Comparison of ENCODE assay signal across 10 mouse cellular contexts in genomic region chr17:29710562-29711044, GRCm38 (mm10). TPM values are rescaled to one million over a fixed set of nuclear protein-coding genes. Genes with fewer than 3 reads are reported as not detected.
A peak's percentile ranks its signal among the peaks of the same experiment; 100 is the strongest.
DNase-seq lines count a peak whose midpoint lies in the region; ATAC-seq and TF ChIP-seq lines count a peak whose summit lies in the region.
"Had no signal": no experiment of that assay in that cellular context is flagged by ENCODE, and none has a peak within 500 bp of the region (broad histone marks: within the 10 kb centered on the region; RNA-seq: fewer than 3 reads in every experiment).

No protein-coding gene starts in this region.

- ATAC-seq in frontal cortex, adult (ENCODE audit: low TSS enrichment) = peak; percentile 66; the same call in 1 of the 2 replicates
- ATAC-seq in lung, embryonic 14.5 days (ENCODE audit: insufficient read depth) = peak; percentile 56; the same call in 1 of the 2 replicates
- no peak for ATAC-seq in lung, postnatal 0 days
- ATAC-seq in forebrain, embryonic 16.5 days = peak; percentile 57
- no peak for ATAC-seq in limb, embryonic 13.5 days (ENCODE audit: low FRiP score, low read depth)
- ATAC-seq in inflammation-experienced regulatory T-cells, adult 6 months = no peak
- ATAC-seq: liver, embryonic 12.5 days had no signal

- no peaks in the 10 kb centered on the region for H3K27me3 ChIP-seq in lung, embryonic 14.5 days (ENCODE audit: insufficient read depth, low read length)
- no peaks in the 10 kb centered on the region for H3K27me3 ChIP-seq in lung, postnatal 0 days (replicated peaks; ENCODE audit: insufficient read depth, low read length)
- H3K27me3 ChIP-seq in forebrain, embryonic 16.5 days (replicated peaks; ENCODE audit: control insufficient read depth, insufficient read depth, low read length) = no peaks in the 10 kb centered on the region
- no peaks in the 10 kb centered on the region for H3K27me3 ChIP-seq in limb, embryonic 13.5 days
- H3K27me3 ChIP-seq: liver, embryonic 12.5 days; stomach, embryonic 15.5 days had no signal

- no peak for DNase-seq in frontal cortex, postnatal 25 days (ENCODE audit: low spot score in 2 of 2)
- DNase-seq in lung, embryonic 14.5 days = peak; percentile 74
- no peak for DNase-seq in lung, postnatal 0 days (ENCODE audit: low spot score)
- no peak for DNase-seq in gastrocnemius, postnatal 14 days

- TF ChIP-seq EP300 in lung, postnatal 0 days (IDR thresholded peaks at IDR 0.05) = no peak

- no peaks in the 10 kb centered on the region for H3K36me3 ChIP-seq in lung, embryonic 14.5 days (ENCODE audit: insufficient read depth)
- no peaks in the 10 kb centered on the region for H3K36me3 ChIP-seq in lung, postnatal 0 days (ENCODE audit: insufficient read depth, low read length)
- no peaks in the 10 kb centered on the region for H3K36me3 ChIP-seq in forebrain, embryonic 16.5 days (ENCODE audit: control insufficient read depth, insufficient read depth)
- H3K36me3 ChIP-seq in limb, embryonic 13.5 days = peaks cover 6% of the 10 kb centered on the region; the same call in 1 of the 2 replicates
- H3K36me3 ChIP-seq: stomach, embryonic 15.5 days had no signal

- TF ChIP-seq CTCF in lung, embryonic 14.5 days (IDR thresholded peaks at IDR 0.05; ENCODE audit: low read depth) = no peak
- no peak for TF ChIP-seq CTCF in lung, postnatal 0 days (IDR thresholded peaks at IDR 0.05)

- intact Hi-C loops in gastrocnemius, postnatal 14 days (cut with DNase I; ENCODE audit: low total_unique reads) = no loop called here

- no peak overlapping the region for H3K4me2 ChIP-seq in lung, embryonic 14.5 days
- no peak overlapping the region for H3K4me2 ChIP-seq in lung, postnatal 0 days (replicated peaks; ENCODE audit: low read depth, low read length)
- H3K4me2 ChIP-seq in forebrain, embryonic 16.5 days (ENCODE audit: low read length) = no peak overlapping the region
- no peak overlapping the region for H3K4me2 ChIP-seq in limb, embryonic 13.5 days (replicated peaks)
- H3K4me2 ChIP-seq: liver, embryonic 12.5 days; stomach, embryonic 15.5 days had no signal

- peaks cover 21% of the 10 kb centered on the region for H3K4me1 ChIP-seq in lung, embryonic 14.5 days (ENCODE audit: insufficient read depth)
- no peaks in the 10 kb centered on the region; the same call in 1 of the 2 replicates for H3K4me1 ChIP-seq in lung, postnatal 0 days (ENCODE audit: insufficient read depth, low read depth, low read length)
- peaks cover 70% of the 10 kb centered on the region for H3K4me1 ChIP-seq in forebrain, embryonic 16.5 days (replicated peaks; ENCODE audit: control insufficient read depth, insufficient read depth, low read length)
- H3K4me1 ChIP-seq in limb, embryonic 13.5 days = peaks cover 77% of the 10 kb centered on the region

- H3K9ac ChIP-seq in lung, embryonic 14.5 days = no peak overlapping the region
- no peak overlapping the region for H3K9ac ChIP-seq in lung, postnatal 0 days (replicated peaks; ENCODE audit: low read depth)
- no peak overlapping the region; the same call in 1 of the 2 replicates for H3K9ac ChIP-seq in forebrain, embryonic 16.5 days (replicated peaks; ENCODE audit: low read depth, low read length)
- H3K9ac ChIP-seq in limb, embryonic 13.5 days = 0 out of 2 replicates have a peak overlapping the region, but pooled peaks have one; percentile 25
- H3K9ac ChIP-seq: stomach, embryonic 15.5 days had no signal

- WGBS in lung, embryonic 14.5 days = 35% methylated on average over 11 of the region's 11 CpGs
- WGBS in lung, postnatal 0 days = 50% methylated on average over 11 of the region's 11 CpGs
- WGBS in forebrain, embryonic 16.5 days = 41% methylated on average over 11 of the region's 11 CpGs
- 55% methylated on average over 11 of the region's 11 CpGs for WGBS in limb, embryonic 13.5 days

- no peak overlapping the region for H3K4me3 ChIP-seq in lung, embryonic 14.5 days (ENCODE audit: low read depth, low read length)
- H3K4me3 ChIP-seq in lung, postnatal 0 days (ENCODE audit: low read depth, low read length) = no peak overlapping the region
- no peak overlapping the region for H3K4me3 ChIP-seq in forebrain, embryonic 16.5 days (replicated peaks; ENCODE audit: low read length)
- H3K4me3 ChIP-seq in limb, embryonic 13.5 days = no peak overlapping the region
- H3K4me3 ChIP-seq: liver, embryonic 12.5 days; stomach, embryonic 15.5 days had no signal

- no peak overlapping the region; the same call in 1 of the 2 replicates for H3K27ac ChIP-seq in lung, embryonic 14.5 days (ENCODE audit: low read depth)
- no peak overlapping the region for H3K27ac ChIP-seq in lung, postnatal 0 days (ENCODE audit: low read length)
- peak overlapping the region; percentile 89 for H3K27ac ChIP-seq in forebrain, embryonic 16.5 days (ENCODE audit: low read length)
- no peak overlapping the region for H3K27ac ChIP-seq in limb, embryonic 13.5 days
- H3K27ac ChIP-seq: liver, embryonic 12.5 days had no signal

- H3K9me3 ChIP-seq in lung, embryonic 14.5 days (ENCODE audit: low read depth, low read length) = no peaks in the 10 kb centered on the region
- H3K9me3 ChIP-seq in lung, postnatal 0 days (ENCODE audit: low read length) = no peaks in the 10 kb centered on the region
- H3K9me3 ChIP-seq in forebrain, embryonic 16.5 days (ENCODE audit: control insufficient read depth, low read length) = no peaks in the 10 kb centered on the region
- no peaks in the 10 kb centered on the region for H3K9me3 ChIP-seq in limb, embryonic 13.5 days
- H3K9me3 ChIP-seq: liver, embryonic 12.5 days; stomach, embryonic 15.5 days had no signal

RNA-seq across cellular contexts. Expression of gene Ccdc167, which starts 6.2 kb away (rescaled TPM):
- 18.2 and 18.4 TPM in 2 replicates for polyA plus RNA-seq in lung, embryonic 14.5 days (2014; fragmentation: Nextera tagmentation; extraction: Ambion mirVana)
- 4.1 and 4.9 TPM in 2 replicates for polyA plus RNA-seq in lung, postnatal 0 days (2015; fragmentation: Nextera tagmentation; extraction: Ambion mirVana)
- polyA plus RNA-seq in forebrain, embryonic 16.5 days (2015; fragmentation: Nextera tagmentation; extraction: Ambion mirVana) = 9.3 and 11.6 TPM in 2 replicates
- 12.7 and 14.4 TPM in 2 replicates for polyA plus RNA-seq in limb, embryonic 13.5 days (2015; fragmentation: Nextera tagmentation; extraction: Ambion mirVana)
- 10 to 100 TPM in 1 of 3 experiments, 1 to 10 TPM in 2; 5.5 to 12.3 (median 8.5) TPM for polyA plus RNA-seq in inflammation-experienced regulatory T-cells, adult 6 months (2017; shearing (Covaris generic))
- total RNA-seq in gastrocnemius, postnatal 14 days (2021) = 1 to 10 TPM; 5.5 to 6.2 TPM

RNA-seq across cellular contexts. Expression of gene Cmtr1, which starts 50.2 kb away (rescaled TPM):
- polyA plus RNA-seq in lung, embryonic 14.5 days (2014; fragmentation: Nextera tagmentation; extraction: Ambion mirVana) = 112 and 114 TPM in 2 replicates
- polyA plus RNA-seq in lung, postnatal 0 days (2015; fragmentation: Nextera tagmentation; extraction: Ambion mirVana) = 79.6 and 82.3 TPM in 2 replicates
- polyA plus RNA-seq in forebrain, embryonic 16.5 days (2015; fragmentation: Nextera tagmentation; extraction: Ambion mirVana) = 132 and 146 TPM in 2 replicates
- polyA plus RNA-seq in limb, embryonic 13.5 days (2015; fragmentation: Nextera tagmentation; extraction: Ambion mirVana) = 125 and 135 TPM in 2 replicates
- 100 to 1,000 TPM in 1 of 3 experiments, 10 to 100 TPM in 2; 83.4 to 107 (median 98.4) TPM for polyA plus RNA-seq in inflammation-experienced regulatory T-cells, adult 6 months (2017; shearing (Covaris generic))
- total RNA-seq in gastrocnemius, postnatal 14 days (2021) = 10 to 100 TPM; 36.7 to 38.8 TPM

Comparison
In these comparisons a context has a peak if more than half of its experiments do, and no peak if none do; other contexts are left out.
1. ATAC-seq: peak in frontal cortex, adult (single experiment), lung, embryonic 14.5 days (single experiment) and forebrain, embryonic 16.5 days (single experiment); none in lung, postnatal 0 days (single experiment), limb, embryonic 13.5 days (single experiment) and inflammation-experienced regulatory T-cells, adult 6 months (single experiment).